Mouse (Mus musculus) retina, embryonic 14.5 days (tissue): Measurements from ENCODE around the gene Olfr146.

Experiments
- DNase-seq: peaks from one replicate; pipeline ENCODE4 v3.0.0-alpha.2; 2015; ENCODE audit warnings: low spot score

Gene Olfr146

GRCm38 (mm10) chr9:39023277-39023676 is at the start of gene Olfr146:
Gene Olfr146, minus strand, starts transcription at chr9:39023377.
- DNase-seq: no peak

GRCm38 (mm10) chr9:39064851-39065250 is 41.7 kb upstream of the Olfr146 start, which contains the start of gene Olfr937:
Gene Olfr937, minus strand, starts transcription at chr9:39064951.
- DNase-seq: no peak

GRCm38 (mm10) chr9:38999583-38999982 is 23.6 kb downstream of the Olfr146 start, which contains the start of gene Olfr935:
Gene Olfr935, minus strand, starts transcription at chr9:38999683.
- no peak for DNase-seq

GRCm38 (mm10) chr9:38988215-38988614 is 35.0 kb downstream of the Olfr146 start, which contains the start of gene Olfr934:
Gene Olfr934, minus strand, starts transcription at chr9:38988315.
- DNase-seq: no peak

- no peak for DNase-seq
These were observed 51.2 kb downstream of the Olfr146 start, which contains the start of gene Olfr933 for GRCm38 (mm10) chr9:38972013-38972412. Gene Olfr933, plus strand, starts transcription at chr9:38972313.
